Mouse (Mus musculus) embryonic facial prominence, embryonic 11.5 days (tissue): ENCODE measurements around the gene Rpap3. TPM values are rescaled to one million over a fixed set of nuclear protein-coding genes. Genes with fewer than 3 reads are reported as not detected.

Experiments used
- ATAC-seq: fragments of 200-750 bp; cut with Nextera tagmentation; replicated peaks from 2 replicates; pipeline ENCODE4 v1.8.0; 2017; ENCODE audit warnings: low read depth; ENCODE audit not compliant: insufficient number of reproducible peaks, low FRiP score, low TSS enrichment
- DNase-seq: peaks from one replicate; pipeline ENCODE4 v3.0.0-alpha.2; 2015; ENCODE audit warnings: low spot score
- H3K27ac ChIP-seq: fragments of 300-500 bp; sonication (generic); replicated peaks from 2 replicates; pipeline ENCODE4 v1.5.1; 2014; ENCODE audit warnings: mild to moderate bottlenecking, low read depth, low read length, control low read depth
- H3K27me3 ChIP-seq: fragments of 300-500 bp; sonication (generic); 2 replicates; pipeline ENCODE4 v1.6.1; 2014; ENCODE audit warnings: mild to moderate bottlenecking, low read length, moderate library complexity, mixed read lengths; ENCODE audit not compliant: control insufficient read depth, insufficient read depth
- H3K36me3 ChIP-seq: fragments of 300-500 bp; sonication (generic); replicated peaks from 2 replicates; pipeline ENCODE4 v1.6.1; 2014; ENCODE audit warnings: low read depth, mild to moderate bottlenecking, low read length, moderate library complexity, mixed read lengths; ENCODE audit not compliant: control insufficient read depth, insufficient read depth
- H3K4me1 ChIP-seq: fragments of 300-500 bp; sonication (generic); 2 replicates; pipeline ENCODE4 v1.6.1; 2014; ENCODE audit warnings: low read length, mixed read lengths; ENCODE audit not compliant: control insufficient read depth, insufficient read depth
- H3K4me2 ChIP-seq: fragments of 300-500 bp; sonication (generic); 2 replicates; pipeline ENCODE4 v1.6.1; 2014; ENCODE audit warnings: low read depth, mild to moderate bottlenecking, control low read depth, low read length, moderate library complexity
- H3K4me3 ChIP-seq: fragments of 300-500 bp; sonication (generic); 2 replicates; pipeline ENCODE4 v1.5.1; 2014; ENCODE audit warnings: low read depth, low read length, control low read depth
- H3K9ac ChIP-seq: fragments of 300-500 bp; sonication (generic); replicated peaks from 2 replicates; pipeline ENCODE4 v1.6.1; 2014; ENCODE audit warnings: mild to moderate bottlenecking, control low read depth, low read length
- H3K9me3 ChIP-seq: fragments of 300-500 bp; sonication (generic); replicated peaks from 2 replicates; pipeline ENCODE4 v1.6.1; 2016; ENCODE audit warnings: mild to moderate bottlenecking, low read length, inconsistent platforms, mixed read lengths; ENCODE audit not compliant: control insufficient read depth
- WGBS: fragments of 180-500 bp; shearing (Covaris S2); extraction: QIAGEN DNeasy Blood & Tissue Kit; methylation state at CpG from one replicate; pipeline ENCODE4 v1.1.7; 2014; 5-methylcytosine and 5-hydroxymethylcytosine counted together
- polyA plus RNA-seq: library from polyadenylated mRNA; unstranded; fragments of >200 nt; fragmentation: Nextera tagmentation; extraction: Ambion mirVana; gene quantifications from 2 replicates; pipeline ENCODE4 v1.2.1, GENCODE M21; 2014

Gene Rpap3
- polyA plus RNA-seq, 1 experiment from 2014 or later: 54.7 TPM

- Histone ChIP-seq H3K4me3 (no peak overlapping the region), H3K27me3 (no peaks in the 10 kb centered on the region), H3K4me2 (no peak overlapping the region), H3K36me3 (no peaks in the 10 kb centered on the region), H3K4me1 (no peaks in the 10 kb centered on the region), H3K27ac (no peak overlapping the region), H3K9ac (no peak overlapping the region), H3K9me3 (no peaks in the 10 kb centered on the region)
- ATAC-seq (no peak), DNase-seq (no peak)
- WGBS: 87% methylated on average over 4 of the region's 4 CpGs
Observed at GRCm38 (mm10) chr15:97748964-97749363, 43.3 kb upstream of the Rpap3 start.

- H3K4me3 ChIP-seq: no peak overlapping the region
- no peak for DNase-seq
- no peak overlapping the region for H3K27ac ChIP-seq
- 58% methylated on average over 10 of the region's 10 CpGs for WGBS
- H3K27me3 ChIP-seq: no peaks in the 10 kb centered on the region
- no peak for ATAC-seq
- H3K9ac ChIP-seq: no peak overlapping the region
- H3K4me1 ChIP-seq: no peaks in the 10 kb centered on the region
- H3K36me3 ChIP-seq: no peaks in the 10 kb centered on the region
- H3K4me2 ChIP-seq: no peak overlapping the region
- H3K9me3 ChIP-seq: no peaks in the 10 kb centered on the region
Observed at GRCm38 (mm10) chr15:97748309-97748708, 42.7 kb upstream of the Rpap3 start.

- Histone ChIP-seq H3K36me3 (no peaks in the 10 kb centered on the region), H3K27ac (no peak overlapping the region), H3K4me1 (no peaks in the 10 kb centered on the region), H3K9me3 (no peaks in the 10 kb centered on the region), H3K4me3 (no peak overlapping the region), H3K27me3 (no peaks in the 10 kb centered on the region), H3K9ac (no peak overlapping the region), H3K4me2 (no peak overlapping the region)
- no peak for ATAC-seq
- DNase-seq: no peak
- WGBS: 84% methylated on average over 4 of the region's 4 CpGs
Observed at GRCm38 (mm10) chr15:97747486-97747885, 41.9 kb upstream of the Rpap3 start.

GRCm38 (mm10) chr15:97746748-97747147 is 41.1 kb upstream of the Rpap3 start:
- no peak overlapping the region for H3K27ac ChIP-seq
- no peak overlapping the region for H3K4me2 ChIP-seq
- H3K9me3 ChIP-seq: no peaks in the 10 kb centered on the region
- no peaks in the 10 kb centered on the region for H3K4me1 ChIP-seq
- H3K9ac ChIP-seq: no peak overlapping the region
- H3K4me3 ChIP-seq: no peak overlapping the region
- no peaks in the 10 kb centered on the region for H3K36me3 ChIP-seq
- no peaks in the 10 kb centered on the region for H3K27me3 ChIP-seq
- no peak for DNase-seq
- ATAC-seq: no peak
- 93% methylated on average over 24 of the region's 24 CpGs for WGBS

GRCm38 (mm10) chr15:97746278-97746677 is 40.7 kb upstream of the Rpap3 start:
- Histone ChIP-seq H3K27ac (no peak overlapping the region), H3K4me2 (no peak overlapping the region), H3K36me3 (no peaks in the 10 kb centered on the region), H3K9ac (no peak overlapping the region), H3K4me3 (no peak overlapping the region), H3K27me3 (no peaks in the 10 kb centered on the region), H3K9me3 (no peaks in the 10 kb centered on the region), H3K4me1 (no peaks in the 10 kb centered on the region)
- DNase-seq (no peak), ATAC-seq (no peak)
- 91% methylated on average over 10 of the region's 10 CpGs for WGBS

- ATAC-seq (no peak), DNase-seq (no peak)
- Histone ChIP-seq H3K9ac (no peak overlapping the region), H3K36me3 (no peaks in the 10 kb centered on the region), H3K9me3 (no peaks in the 10 kb centered on the region), H3K4me3 (no peak overlapping the region), H3K27ac (no peak overlapping the region), H3K4me2 (no peak overlapping the region), H3K4me1 (no peaks in the 10 kb centered on the region), H3K27me3 (no peaks in the 10 kb centered on the region)
- WGBS: 82% methylated on average over 10 of the region's 10 CpGs
Observed at GRCm38 (mm10) chr15:97745331-97745730, 39.7 kb upstream of the Rpap3 start.

GRCm38 (mm10) chr15:97744930-97745329 is 39.3 kb upstream of the Rpap3 start:
- 81% methylated on average over 10 of the region's 10 CpGs for WGBS
- no peak for ATAC-seq

GRCm38 (mm10) chr15:97743961-97744525 is 38.4 kb upstream of the Rpap3 start:
- no peak for ATAC-seq
- Histone ChIP-seq H3K4me1 (no peaks in the 10 kb centered on the region), H3K4me2 (no peak overlapping the region), H3K36me3 (no peaks in the 10 kb centered on the region), H3K4me3 (no peak overlapping the region), H3K27me3 (no peaks in the 10 kb centered on the region), H3K9ac (no peak overlapping the region), H3K27ac (no peak overlapping the region), H3K9me3 (no peaks in the 10 kb centered on the region)
- DNase-seq: no peak
- WGBS: 73% methylated on average over 12 of the region's 12 CpGs

More at GRCm38 (mm10) chr15:97744930-97745329, 39.3 kb upstream of the Rpap3 start:
- H3K36me3 ChIP-seq: no peaks in the 10 kb centered on the region
- H3K4me2 ChIP-seq: no peak overlapping the region
- H3K4me3 ChIP-seq: no peak overlapping the region
- H3K27ac ChIP-seq: no peak overlapping the region
- H3K9ac ChIP-seq: no peak overlapping the region
- no peaks in the 10 kb centered on the region for H3K9me3 ChIP-seq
- DNase-seq: no peak
- H3K27me3 ChIP-seq: no peaks in the 10 kb centered on the region
- H3K4me1 ChIP-seq: no peaks in the 10 kb centered on the region
